Mouse (Mus musculus): ENCODE measurements around the gene Bmi1.

GRCm38 (mm10) chr2:18725880-18726279 is 49.1 kb downstream of the Bmi1 start:
- no peak for TF ChIP-seq POLR2A (IDR thresholded peaks at IDR 0.05; ENCODE audit: low read depth, low read length)
- TF ChIP-seq CTCF (IDR thresholded peaks at IDR 0.05; ENCODE audit: extremely low read depth, insufficient read depth, insufficient read length, insufficient replicate concordance), result no peak

Data from spleen, adult 2 months (tissue).